Mouse (Mus musculus): ENCODE measurements around the gene Dleu7. TPM values are rescaled to one million over a fixed set of nuclear protein-coding genes. Genes with fewer than 3 reads are reported as not detected.

The Dleu7 gene
- total and polyA plus RNA-seq, 3 experiments: 0.23 TPM; not detected in 2

DNA sequence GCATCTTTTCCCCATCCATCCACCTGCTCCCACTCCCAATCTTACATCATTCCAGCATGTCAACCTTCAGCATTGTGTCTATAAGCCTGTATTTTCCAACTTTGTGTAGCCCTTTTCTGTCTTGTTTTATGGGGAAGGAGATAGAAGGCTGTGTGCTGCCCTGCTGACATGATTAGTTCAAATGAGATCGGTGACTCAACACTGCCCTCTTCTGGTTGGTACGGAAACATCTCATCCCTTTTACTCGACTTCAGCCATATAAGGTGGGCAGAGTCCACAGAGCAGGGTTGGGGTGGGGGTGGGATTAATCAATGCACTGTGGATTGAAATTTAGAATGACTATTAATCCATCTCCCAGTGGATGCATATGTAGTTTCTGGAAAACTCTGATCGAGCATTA is 40.8 kb downstream of the Dleu7 start:
- Histone ChIP-seq H3K9ac (ENCODE audit: low read depth, low read length) (no peak overlapping the region), H3K4me1 (ENCODE audit: control insufficient read depth, insufficient read depth, low read length) (no peaks in the 10 kb centered on the region), H3K79me2 (replicated peaks; ENCODE audit: control insufficient read depth, insufficient read depth, low read length) (no peaks in the 10 kb centered on the region), H3K36me3 (ENCODE audit: control insufficient read depth, insufficient read depth, low read length) (no peaks in the 10 kb centered on the region), H3K4me3 (no peak overlapping the region), H3K27me3 (ENCODE audit: control insufficient read depth, insufficient read depth, low read length) (no peaks in the 10 kb centered on the region), H3K27ac (no peak overlapping the region)
- TF ChIP-seq EP300 (IDR thresholded peaks at IDR 0.05; ENCODE audit: insufficient read depth, low read depth, low read length): no peak
- TF ChIP-seq POLR2A (IDR thresholded peaks at IDR 0.05; ENCODE audit: insufficient read depth, low read depth, low read length): no peak
- peak; percentile 81 for TF ChIP-seq CTCF (IDR thresholded peaks at IDR 0.05)
- intact Hi-C loops (cut with DNase I): loop anchor here (1.0 to 5.0 kb wide), 3 partner anchors 205 to 681 kb away; no protein-coding TSS in a partner anchor
- DNase-seq: peak in 1 of 2 experiments; percentile 32
- WGBS: 10% methylated on average over 4 of the region's 4 CpGs

DNA sequence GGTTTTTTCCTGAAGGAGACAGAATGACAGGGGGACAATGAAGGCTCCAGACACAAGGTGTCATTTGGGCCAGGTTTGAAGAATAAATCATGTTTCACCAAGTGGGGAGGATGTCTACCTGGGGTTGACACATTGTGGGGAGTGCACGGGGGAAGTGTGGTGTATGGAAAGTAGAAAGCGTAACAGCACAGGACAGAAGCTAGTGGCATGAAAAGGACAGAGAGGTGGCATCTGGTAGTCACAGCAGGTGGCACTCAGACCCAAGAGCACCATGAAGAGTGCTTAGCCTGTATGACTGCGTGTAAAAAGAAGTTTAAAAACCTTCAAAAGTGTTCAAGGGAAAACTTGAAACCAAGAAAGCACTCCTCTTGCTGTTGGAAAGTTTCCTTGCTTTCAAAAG is 42.8 kb downstream of the Dleu7 start:
- 88% methylated on average over 3 of the region's 3 CpGs for WGBS
- H3K27ac ChIP-seq: no peak overlapping the region

DNA sequence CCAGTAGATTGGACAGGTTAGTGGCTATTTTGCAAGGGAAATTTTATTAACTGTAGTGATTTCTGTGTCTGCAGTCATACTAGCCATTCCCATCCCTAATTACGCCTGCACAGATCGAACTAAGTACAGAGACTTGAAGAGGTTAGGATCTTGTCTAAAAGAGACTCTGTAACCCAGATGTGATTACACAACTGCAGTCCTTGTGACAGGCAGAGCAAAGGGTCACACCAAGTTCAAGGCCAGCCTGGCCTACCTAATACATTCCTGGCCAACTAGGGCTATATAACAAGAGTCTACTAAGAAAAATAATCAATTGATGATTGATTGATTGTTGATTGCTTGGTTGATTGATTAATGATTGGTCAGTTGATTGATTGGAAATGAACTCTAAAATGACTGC is 43.6 kb downstream of the Dleu7 start:
- Histone ChIP-seq H3K27ac (no peak overlapping the region), H3K79me2 (replicated peaks; ENCODE audit: control insufficient read depth, insufficient read depth, low read length) (no peaks in the 10 kb centered on the region), H3K36me3 (ENCODE audit: control insufficient read depth, insufficient read depth, low read length) (no peaks in the 10 kb centered on the region), H3K4me1 (ENCODE audit: control insufficient read depth, insufficient read depth, low read length) (no peaks in the 10 kb centered on the region), H3K27me3 (ENCODE audit: control insufficient read depth, insufficient read depth, low read length) (no peaks in the 10 kb centered on the region), H3K9ac (ENCODE audit: low read depth, low read length) (no peak overlapping the region), H3K4me3 (no peak overlapping the region)
- intact Hi-C loops (cut with DNase I): no loop called here
- no peak for TF ChIP-seq POLR2A (IDR thresholded peaks at IDR 0.05; ENCODE audit: insufficient read depth, low read depth, low read length)
- TF ChIP-seq EP300 (IDR thresholded peaks at IDR 0.05; ENCODE audit: insufficient read depth, low read depth, low read length): no peak
- TF ChIP-seq CTCF (IDR thresholded peaks at IDR 0.05): no peak
- DNase-seq: no peak
- 92% methylated on average over 2 of the region's 2 CpGs for WGBS

More for the DNA sequence above, 42.8 kb downstream of the Dleu7 start:
- intact Hi-C loops (cut with DNase I): loop anchor here (5.0 kb wide), 1 partner anchor 208 kb away; no protein-coding TSS in a partner anchor
- Histone ChIP-seq H3K79me2 (replicated peaks; ENCODE audit: control insufficient read depth, insufficient read depth, low read length) (no peaks in the 10 kb centered on the region), H3K9ac (ENCODE audit: low read depth, low read length) (no peak overlapping the region), H3K4me1 (ENCODE audit: control insufficient read depth, insufficient read depth, low read length) (no peaks in the 10 kb centered on the region), H3K27me3 (ENCODE audit: control insufficient read depth, insufficient read depth, low read length) (no peaks in the 10 kb centered on the region), H3K4me3 (no peak overlapping the region), H3K36me3 (ENCODE audit: control insufficient read depth, insufficient read depth, low read length) (no peaks in the 10 kb centered on the region)
- DNase-seq: no peak
- no peak for TF ChIP-seq POLR2A (IDR thresholded peaks at IDR 0.05; ENCODE audit: insufficient read depth, low read depth, low read length)
- TF ChIP-seq EP300 (IDR thresholded peaks at IDR 0.05; ENCODE audit: insufficient read depth, low read depth, low read length): no peak
- TF ChIP-seq CTCF (IDR thresholded peaks at IDR 0.05): no peak

DNA sequence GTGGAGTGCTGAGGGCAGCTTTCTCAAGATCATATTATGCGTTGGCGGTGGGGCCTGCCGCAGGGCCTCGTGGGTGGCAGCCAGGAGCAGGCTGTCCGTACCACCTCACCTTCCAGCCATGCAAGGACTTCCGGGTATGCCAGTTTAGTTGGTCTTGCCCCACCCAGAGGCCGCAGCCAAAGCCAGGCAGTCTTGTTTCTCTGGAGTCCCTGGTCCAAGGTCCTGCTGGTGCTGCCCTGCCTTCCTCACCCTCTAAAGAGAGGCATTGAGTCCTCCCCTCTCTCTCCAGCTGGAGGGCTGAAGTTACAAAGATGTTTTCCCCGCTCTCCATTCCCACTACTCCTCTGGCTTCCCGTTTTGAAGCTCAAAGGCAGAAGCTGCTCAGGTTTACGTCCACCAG is 44.1 kb downstream of the Dleu7 start:
- TF ChIP-seq POLR2A (IDR thresholded peaks at IDR 0.05; ENCODE audit: insufficient read depth, low read depth, low read length) (no peak), EP300 (IDR thresholded peaks at IDR 0.05; ENCODE audit: insufficient read depth, low read depth, low read length) (no peak), CTCF (IDR thresholded peaks at IDR 0.05) (no peak)
- WGBS: 88% methylated on average over 10 of the region's 10 CpGs
- intact Hi-C loops (cut with DNase I): no loop called here

DNA sequence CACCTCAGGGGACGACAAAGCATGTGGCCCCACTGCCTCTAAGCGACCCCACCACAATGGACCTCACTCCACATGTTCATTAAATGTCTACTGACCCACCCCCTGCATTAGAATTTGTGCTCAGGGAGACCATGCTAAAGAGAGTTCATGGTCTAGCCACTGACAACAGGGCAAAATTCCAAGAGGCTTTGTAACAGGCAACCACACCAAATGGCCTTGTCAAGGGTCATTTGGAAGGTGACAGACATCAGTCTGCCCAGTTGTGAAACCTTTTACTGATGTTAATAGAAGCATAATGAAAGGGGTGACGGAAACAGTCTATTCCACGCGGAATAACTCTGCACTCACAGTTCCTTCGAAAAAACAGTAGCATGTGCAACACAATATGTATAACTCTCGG is 44.5 kb downstream of the Dleu7 start:
- 92% methylated on average over 7 of the region's 7 CpGs for WGBS
- no peaks in the 10 kb centered on the region for H3K4me1 ChIP-seq (ENCODE audit: control insufficient read depth, insufficient read depth, low read length)
- TF ChIP-seq POLR2A (IDR thresholded peaks at IDR 0.05; ENCODE audit: insufficient read depth, low read depth, low read length): no peak
- no peak for TF ChIP-seq EP300 (IDR thresholded peaks at IDR 0.05; ENCODE audit: insufficient read depth, low read depth, low read length)
- TF ChIP-seq CTCF (IDR thresholded peaks at IDR 0.05): no peak
- no peaks in the 10 kb centered on the region for H3K79me2 ChIP-seq (replicated peaks; ENCODE audit: control insufficient read depth, insufficient read depth, low read length)
- H3K27ac ChIP-seq: no peak overlapping the region
- no peak overlapping the region for H3K4me3 ChIP-seq
- no peaks in the 10 kb centered on the region for H3K27me3 ChIP-seq (ENCODE audit: control insufficient read depth, insufficient read depth, low read length)
- no peaks in the 10 kb centered on the region for H3K36me3 ChIP-seq (ENCODE audit: control insufficient read depth, insufficient read depth, low read length)
- intact Hi-C loops (cut with DNase I): no loop called here
- H3K9ac ChIP-seq (ENCODE audit: low read depth, low read length): no peak overlapping the region
- DNase-seq: no peak

More for the DNA sequence above, 44.1 kb downstream of the Dleu7 start:
- DNase-seq: no peak
- Histone ChIP-seq H3K9ac (ENCODE audit: low read depth, low read length) (no peak overlapping the region), H3K27me3 (ENCODE audit: control insufficient read depth, insufficient read depth, low read length) (no peaks in the 10 kb centered on the region), H3K27ac (no peak overlapping the region), H3K79me2 (replicated peaks; ENCODE audit: control insufficient read depth, insufficient read depth, low read length) (no peaks in the 10 kb centered on the region), H3K4me3 (no peak overlapping the region), H3K4me1 (ENCODE audit: control insufficient read depth, insufficient read depth, low read length) (no peaks in the 10 kb centered on the region), H3K36me3 (ENCODE audit: control insufficient read depth, insufficient read depth, low read length) (no peaks in the 10 kb centered on the region)

DNA sequence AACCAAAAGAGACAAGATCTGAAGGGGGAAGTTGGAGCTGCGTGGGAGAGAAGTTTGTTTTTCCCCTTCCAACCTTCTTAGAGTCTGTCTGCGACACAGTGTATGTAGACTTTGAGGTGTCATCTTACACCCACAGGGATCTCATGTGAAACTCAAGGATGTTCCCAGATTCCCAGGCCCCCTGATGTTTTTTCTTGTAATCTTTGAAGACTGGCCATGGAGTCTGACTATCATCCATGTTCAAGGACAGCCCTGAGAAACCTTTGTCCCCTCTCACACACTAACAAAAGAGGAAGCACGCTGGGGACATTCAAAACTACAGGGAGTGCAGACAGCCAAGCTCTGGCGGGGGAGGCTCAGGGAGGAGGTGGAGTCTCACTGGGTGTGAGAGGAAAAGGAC is 47.3 kb downstream of the Dleu7 start:
- H3K9ac ChIP-seq (ENCODE audit: low read depth, low read length): no peak overlapping the region
- H3K27me3 ChIP-seq (ENCODE audit: control insufficient read depth, insufficient read depth, low read length): no peaks in the 10 kb centered on the region
- peak in 1 of 2 experiments; percentile 40 for DNase-seq
- no peaks in the 10 kb centered on the region for H3K36me3 ChIP-seq (ENCODE audit: control insufficient read depth, insufficient read depth, low read length)
- no peak overlapping the region for H3K4me3 ChIP-seq
- H3K4me1 ChIP-seq (ENCODE audit: control insufficient read depth, insufficient read depth, low read length): no peaks in the 10 kb centered on the region
- H3K79me2 ChIP-seq (replicated peaks; ENCODE audit: control insufficient read depth, insufficient read depth, low read length): no peaks in the 10 kb centered on the region
- 34% methylated on average over 4 of the region's 4 CpGs for WGBS
- no peak overlapping the region for H3K27ac ChIP-seq
- TF ChIP-seq CTCF (IDR thresholded peaks at IDR 0.05) (no peak), EP300 (IDR thresholded peaks at IDR 0.05; ENCODE audit: insufficient read depth, low read depth, low read length) (no peak), POLR2A (IDR thresholded peaks at IDR 0.05; ENCODE audit: insufficient read depth, low read depth, low read length) (no peak)
- intact Hi-C loops (cut with DNase I): no loop called here

Data from heart, adult 2 months (tissue).